Comparison of ENCODE assay signal across 8 mouse cellular contexts in the genomic region with DNA sequence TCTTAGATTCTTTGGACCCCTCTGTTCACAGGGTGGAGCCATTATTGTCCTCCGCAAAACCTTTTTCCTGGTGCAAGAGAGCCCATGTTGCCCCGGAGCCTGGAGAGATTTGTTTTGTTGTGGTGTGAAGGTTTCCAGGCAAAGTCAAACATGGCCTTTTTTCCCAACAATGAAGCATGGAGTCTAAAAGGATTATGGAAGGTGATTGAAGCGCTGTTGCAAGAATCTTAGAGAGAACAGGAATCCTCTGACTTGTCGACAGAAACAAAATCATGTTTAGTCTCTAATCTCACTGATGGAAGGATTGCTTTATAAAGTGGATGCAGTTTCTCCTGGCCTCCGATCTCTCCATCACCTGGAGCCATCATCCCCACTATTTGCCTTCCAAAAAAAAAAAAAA. TPM values are rescaled to one million over a fixed set of nuclear protein-coding genes. Genes with fewer than 3 reads are reported as not detected.
DNase-seq lines count a peak whose midpoint lies in the region; ATAC-seq and TF ChIP-seq lines count a peak whose summit lies in the region.

A gene (minus strand): TSS at position 101 of the 400 bp plus-strand sequence.

- no peak for DNase-seq in liver, adult 2 months (ENCODE audit: extremely low read depth, low read depth, low spot score)
- DNase-seq in liver: no peak
- DNase-seq in left cerebral cortex, postnatal 14 days (ENCODE audit: low spot score in 2 of 2): no peak
- no peak for DNase-seq in yolk sac, embryonic 10.5 days (ENCODE audit: low spot score)
- no peak for DNase-seq in MN1 (ENCODE audit: low spot score)

- no peak for TF ChIP-seq CTCF in liver, adult 2 months (IDR thresholded peaks at IDR 0.05; ENCODE audit: low read depth, low read length)

- H3K4me2 ChIP-seq in embryonic facial prominence, embryonic 12.5 days (replicated peaks): peak within 1 kb of the TSS; percentile 97
- H3K4me2 ChIP-seq in heart, embryonic 13.5 days: peak within 1 kb of the TSS; percentile 98

- H3K4me1 ChIP-seq in liver, adult 2 months (ENCODE audit: control insufficient read depth, insufficient read depth, low read length): no peaks in the 10 kb centered on the region
- H3K4me1 ChIP-seq in embryonic facial prominence, embryonic 12.5 days: peaks cover 3% of the 10 kb centered on the region; the same call in 1 of the 2 replicates
- H3K4me1 ChIP-seq in heart, embryonic 13.5 days: peaks cover 7% of the 10 kb centered on the region; the same call in 1 of the 2 replicates

- H3K27me3 ChIP-seq in liver, adult 2 months (ENCODE audit: control insufficient read depth, insufficient read depth, low read length): peaks cover 6% of the 10 kb centered on the region; the same call in 1 of the 2 replicates
- peaks cover 3% of the 10 kb centered on the region; the same call in 1 of the 2 replicates for H3K27me3 ChIP-seq in embryonic facial prominence, embryonic 12.5 days
- H3K27me3 ChIP-seq in heart, embryonic 13.5 days (replicated peaks): peaks cover 5% of the 10 kb centered on the region; the same call in 1 of the 2 replicates

- ATAC-seq in embryonic facial prominence, embryonic 12.5 days (ENCODE audit: insufficient number of reproducible peaks, insufficient read depth, low FRiP score, low TSS enrichment): no peak
- no peak for ATAC-seq in heart, embryonic 13.5 days (ENCODE audit: extremely low read depth, insufficient number of reproducible peaks, low FRiP score, low TSS enrichment)
- no peak for ATAC-seq in monocyte, adult 5-6 weeks (replicated peaks; ENCODE audit: insufficient number of reproducible peaks, low FRiP score, low TSS enrichment, poor library complexity, severe bottlenecking)

- intact Hi-C loops in left cerebral cortex, postnatal 14 days (cut with DNase I): loop anchor here (2.0 to 10.0 kb wide), 2 partner anchors 71 to 187 kb away; no protein-coding TSS in a partner anchor

- no peaks in the 10 kb centered on the region for H3K36me3 ChIP-seq in liver, adult 2 months (ENCODE audit: control insufficient read depth, insufficient read depth, low read length)
- no peaks in the 10 kb centered on the region for H3K36me3 ChIP-seq in embryonic facial prominence, embryonic 12.5 days
- H3K36me3 ChIP-seq in heart, embryonic 13.5 days: no peaks in the 10 kb centered on the region

- H3K27ac ChIP-seq in liver, adult 2 months (replicated peaks; ENCODE audit: insufficient read depth, low read depth, low read length): peak within 1 kb of the TSS; percentile 40
- H3K27ac ChIP-seq in embryonic facial prominence, embryonic 12.5 days: no peak within 1 kb of the TSS
- H3K27ac ChIP-seq in heart, embryonic 13.5 days (replicated peaks): no peak within 1 kb of the TSS

- no peaks in the 10 kb centered on the region for H3K79me2 ChIP-seq in liver, adult 2 months (ENCODE audit: control insufficient read depth, insufficient read depth, low read length)

- peak within 1 kb of the TSS; percentile 64 for H3K9ac ChIP-seq in liver, adult 2 months (ENCODE audit: low read depth, low read length)
- H3K9ac ChIP-seq in embryonic facial prominence, embryonic 12.5 days: peak within 1 kb of the TSS; percentile 44
- peak within 1 kb of the TSS; percentile 74 for H3K9ac ChIP-seq in heart, embryonic 13.5 days

- TF ChIP-seq POLR2A in liver, adult 2 months (IDR thresholded peaks at IDR 0.05; ENCODE audit: extremely low read depth, insufficient read depth, low read length): no peak

- H3K4me3 ChIP-seq in liver, adult 2 months (ENCODE audit: insufficient read depth, low read depth, low read length): peak within 1 kb of the TSS; percentile 76
- peak within 1 kb of the TSS; percentile 46 for H3K4me3 ChIP-seq in embryonic facial prominence, embryonic 12.5 days
- H3K4me3 ChIP-seq in heart, embryonic 13.5 days: peak within 1 kb of the TSS; percentile 64

- 70% methylated on average over 5 of the region's 5 CpGs for WGBS in liver, adult 2 months
- WGBS in embryonic facial prominence, embryonic 12.5 days: 76% methylated on average over 5 of the region's 5 CpGs
- 64% methylated on average over 5 of the region's 5 CpGs for WGBS in heart, embryonic 13.5 days

- no peaks in the 10 kb centered on the region for H3K9me3 ChIP-seq in embryonic facial prominence, embryonic 12.5 days
- H3K9me3 ChIP-seq in heart, embryonic 13.5 days: no peaks in the 10 kb centered on the region

RNA-seq across cellular contexts. Expression of the gene that starts here (rescaled TPM):
- 26.4 and 33.6 TPM in 2 replicates for total RNA-seq in liver, adult 2 months (2014; rRNA removed)
- 7.5 and 9.6 TPM in 2 replicates for polyA plus RNA-seq in liver, adult 2 months (2012; rRNA removed)
- polyA plus RNA-seq in embryonic facial prominence, embryonic 12.5 days (2016; fragmentation: Nextera tagmentation; extraction: Ambion mirVana): 5.8 and 7.0 TPM in 2 replicates
- 14.6 and 17.6 TPM in 2 replicates for polyA plus RNA-seq in heart, embryonic 13.5 days (2015; fragmentation: Nextera tagmentation; extraction: Ambion mirVana)
- 100 to 1,000 TPM; 247 to 308 TPM for total RNA-seq in left cerebral cortex, postnatal 14 days (2021)
- total RNA-seq in monocyte, adult 5-6 weeks (2017): 56.9 to 77.2 TPM (median 63.5 TPM) in 3 replicates
